Mouse (Mus musculus): ENCODE results near the gene Fzd4. TPM values are rescaled to one million over a fixed set of nuclear protein-coding genes. Genes with fewer than 3 reads are reported as not detected.

Gene Fzd4
- total and polyA plus RNA-seq, 3 experiments = 15.2 to 36.2 (median 33.7) TPM

- TF ChIP-seq EP300 (IDR thresholded peaks at IDR 0.05; ENCODE audit: insufficient read depth, low read depth, low read length) (no peak), CTCF (IDR thresholded peaks at IDR 0.05) (no peak), POLR2A (IDR thresholded peaks at IDR 0.05; ENCODE audit: insufficient read depth, low read depth, low read length) (no peak)
- Histone ChIP-seq H3K79me2 (replicated peaks; ENCODE audit: control insufficient read depth, insufficient read depth, low read length) (no peaks in the 10 kb centered on the region), H3K27ac (no peak overlapping the region), H3K9ac (ENCODE audit: low read depth, low read length) (no peak overlapping the region), H3K27me3 (ENCODE audit: control insufficient read depth, insufficient read depth, low read length) (no peaks in the 10 kb centered on the region), H3K36me3 (ENCODE audit: control insufficient read depth, insufficient read depth, low read length) (peaks cover 7% of the 10 kb centered on the region), H3K4me1 (ENCODE audit: control insufficient read depth, insufficient read depth, low read length) (peaks cover 11% of the 10 kb centered on the region), H3K4me3 (no peak overlapping the region)
- intact Hi-C loops (cut with DNase I) = no loop called here
- 78% methylated on average over 1 of the region's 1 CpGs for WGBS
- no peak for DNase-seq
Observed at GRCm38 (mm10) chr7:89395399-89395798, 8.8 kb upstream of the Fzd4 start.

- no peak for DNase-seq
- TF ChIP-seq POLR2A (IDR thresholded peaks at IDR 0.05; ENCODE audit: insufficient read depth, low read depth, low read length) = no peak
- TF ChIP-seq EP300 (IDR thresholded peaks at IDR 0.05; ENCODE audit: insufficient read depth, low read depth, low read length) = no peak
- TF ChIP-seq CTCF (IDR thresholded peaks at IDR 0.05) = no peak
- no peaks in the 10 kb centered on the region for H3K27me3 ChIP-seq (ENCODE audit: control insufficient read depth, insufficient read depth, low read length)
- no peak overlapping the region for H3K4me3 ChIP-seq
- H3K4me1 ChIP-seq (ENCODE audit: control insufficient read depth, insufficient read depth, low read length) = peaks cover 8% of the 10 kb centered on the region
- no peak overlapping the region for H3K9ac ChIP-seq (ENCODE audit: low read depth, low read length)
- no peak overlapping the region for H3K27ac ChIP-seq
- intact Hi-C loops (cut with DNase I) = no loop called here
- no peaks in the 10 kb centered on the region for H3K79me2 ChIP-seq (replicated peaks; ENCODE audit: control insufficient read depth, insufficient read depth, low read length)
- WGBS = 81% methylated on average over 8 of the region's 8 CpGs
- peaks cover 3% of the 10 kb centered on the region for H3K36me3 ChIP-seq (ENCODE audit: control insufficient read depth, insufficient read depth, low read length)
Observed at GRCm38 (mm10) chr7:89396386-89396785, 7.8 kb upstream of the Fzd4 start.

GRCm38 (mm10) chr7:89397837-89398534 is 6.2 kb upstream of the Fzd4 start:
- 84% methylated on average over 3 of the region's 3 CpGs for WGBS
- no peaks in the 10 kb centered on the region for H3K79me2 ChIP-seq (replicated peaks; ENCODE audit: control insufficient read depth, insufficient read depth, low read length)
- H3K9ac ChIP-seq (ENCODE audit: low read depth, low read length) = no peak overlapping the region
- H3K27me3 ChIP-seq (ENCODE audit: control insufficient read depth, insufficient read depth, low read length) = no peaks in the 10 kb centered on the region
- intact Hi-C loops (cut with DNase I) = no loop called here
- DNase-seq = no peak
- no peaks in the 10 kb centered on the region for H3K36me3 ChIP-seq (ENCODE audit: control insufficient read depth, insufficient read depth, low read length)
- peaks cover 5% of the 10 kb centered on the region for H3K4me1 ChIP-seq (ENCODE audit: control insufficient read depth, insufficient read depth, low read length)
- H3K4me3 ChIP-seq = no peak overlapping the region
- TF ChIP-seq CTCF (IDR thresholded peaks at IDR 0.05) = no peak
- TF ChIP-seq POLR2A (IDR thresholded peaks at IDR 0.05; ENCODE audit: insufficient read depth, low read depth, low read length) = no peak
- no peak for TF ChIP-seq EP300 (IDR thresholded peaks at IDR 0.05; ENCODE audit: insufficient read depth, low read depth, low read length)
- no peak overlapping the region for H3K27ac ChIP-seq

- Histone ChIP-seq H3K79me2 (replicated peaks; ENCODE audit: control insufficient read depth, insufficient read depth, low read length) (no peaks in the 10 kb centered on the region; the same call in 1 of the 2 replicates), H3K4me3 (no peak overlapping the region), H3K27me3 (ENCODE audit: control insufficient read depth, insufficient read depth, low read length) (no peaks in the 10 kb centered on the region), H3K27ac (no peak overlapping the region), H3K4me1 (ENCODE audit: control insufficient read depth, insufficient read depth, low read length) (peaks cover 3% of the 10 kb centered on the region), H3K36me3 (ENCODE audit: control insufficient read depth, insufficient read depth, low read length) (no peaks in the 10 kb centered on the region), H3K9ac (ENCODE audit: low read depth, low read length) (no peak overlapping the region)
- no peak for DNase-seq
- intact Hi-C loops (cut with DNase I) = no loop called here
- TF ChIP-seq POLR2A (IDR thresholded peaks at IDR 0.05; ENCODE audit: insufficient read depth, low read depth, low read length) (no peak), CTCF (IDR thresholded peaks at IDR 0.05) (no peak), EP300 (IDR thresholded peaks at IDR 0.05; ENCODE audit: insufficient read depth, low read depth, low read length) (no peak)
- 97% methylated on average over 2 of the region's 2 CpGs for WGBS
Observed at GRCm38 (mm10) chr7:89400721-89401120, 3.4 kb upstream of the Fzd4 start.

GRCm38 (mm10) chr7:89401136-89401858 is 2.9 kb upstream of the Fzd4 start:
- no peak overlapping the region for H3K9ac ChIP-seq (ENCODE audit: low read depth, low read length)
- H3K36me3 ChIP-seq (ENCODE audit: control insufficient read depth, insufficient read depth, low read length) = no peaks in the 10 kb centered on the region
- WGBS = 89% methylated on average over 11 of the region's 11 CpGs
- no peak overlapping the region for H3K27ac ChIP-seq
- no peak overlapping the region for H3K4me3 ChIP-seq
- TF ChIP-seq POLR2A (IDR thresholded peaks at IDR 0.05; ENCODE audit: insufficient read depth, low read depth, low read length) (no peak), CTCF (IDR thresholded peaks at IDR 0.05) (no peak), EP300 (IDR thresholded peaks at IDR 0.05; ENCODE audit: insufficient read depth, low read depth, low read length) (no peak)
- intact Hi-C loops (cut with DNase I) = no loop called here
- no peaks in the 10 kb centered on the region for H3K27me3 ChIP-seq (ENCODE audit: control insufficient read depth, insufficient read depth, low read length)
- no peaks in the 10 kb centered on the region; the same call in 1 of the 2 replicates for H3K79me2 ChIP-seq (replicated peaks; ENCODE audit: control insufficient read depth, insufficient read depth, low read length)
- H3K4me1 ChIP-seq (ENCODE audit: control insufficient read depth, insufficient read depth, low read length) = peaks cover 3% of the 10 kb centered on the region
- no peak for DNase-seq

- 85% methylated on average over 3 of the region's 3 CpGs for WGBS
- Histone ChIP-seq H3K4me1 (ENCODE audit: control insufficient read depth, insufficient read depth, low read length) (peaks cover 3% of the 10 kb centered on the region), H3K27me3 (ENCODE audit: control insufficient read depth, insufficient read depth, low read length) (no peaks in the 10 kb centered on the region)
Observed at GRCm38 (mm10) chr7:89401936-89402335, 2.2 kb upstream of the Fzd4 start.

More at GRCm38 (mm10) chr7:89401936-89402335, 2.2 kb upstream of the Fzd4 start:
- intact Hi-C loops (cut with DNase I) = no loop called here
- Histone ChIP-seq H3K9ac (ENCODE audit: low read depth, low read length) (no peak overlapping the region), H3K36me3 (ENCODE audit: control insufficient read depth, insufficient read depth, low read length) (no peaks in the 10 kb centered on the region), H3K79me2 (replicated peaks; ENCODE audit: control insufficient read depth, insufficient read depth, low read length) (no peaks in the 10 kb centered on the region; the same call in 1 of the 2 replicates), H3K27ac (no peak overlapping the region), H3K4me3 (no peak overlapping the region)
- no peak for TF ChIP-seq EP300 (IDR thresholded peaks at IDR 0.05; ENCODE audit: insufficient read depth, low read depth, low read length)
- TF ChIP-seq POLR2A (IDR thresholded peaks at IDR 0.05; ENCODE audit: insufficient read depth, low read depth, low read length) = no peak
- TF ChIP-seq CTCF (IDR thresholded peaks at IDR 0.05) = no peak
- DNase-seq = no peak

Measured in heart, adult 2 months (tissue).